Mouse (Mus musculus) CH12.LX (cell line): ENCODE data around the gene Kdm1a. TPM values are rescaled to one million over a fixed set of nuclear protein-coding genes. Genes with fewer than 3 reads are reported as not detected.

Source experiments
- DNase-seq: peaks from one replicate; pipeline ENCODE4 v3.0.0-alpha.2; 2013; ENCODE audit errors: extremely low read depth
- H3K27ac ChIP-seq: 2 replicates; pipeline ENCODE4 v1.5.1; 2012; ENCODE audit warnings: low read depth, mild to moderate bottlenecking, control low read depth, moderate library complexity; ENCODE audit not compliant: insufficient read depth
- H3K27me3 ChIP-seq: replicated peaks from 2 replicates; pipeline ENCODE3; 2012; ENCODE audit warnings: inconsistent platforms
- H3K36me3 ChIP-seq, 2 experiments: replicated peaks in 1 of 2; 2 replicates each; pipeline versions ENCODE3 to v1.6.1; 2012; ENCODE audit warnings: inconsistent platforms in 1 of 2, low read length in 1 of 2, mild to moderate bottlenecking in 1 of 2, mixed read lengths in 1 of 2, moderate library complexity in 1 of 2; ENCODE audit not compliant: control insufficient read depth in 1 of 2, insufficient read depth in 1 of 2
- H3K4me1 ChIP-seq, 2 experiments: 2 replicates each; pipeline ENCODE4 v1.6.1; 2012; ENCODE audit warnings: inconsistent platforms in 1 of 2, moderate library complexity in 1 of 2; ENCODE audit not compliant: insufficient read depth in 2 of 2, control insufficient read depth in 1 of 2
- H3K4me2 ChIP-seq: 2 replicates; pipeline ENCODE4 v1.6.1; 2012; ENCODE audit warnings: low read depth, mild to moderate bottlenecking, control low read depth; ENCODE audit not compliant: poor library complexity, insufficient read depth, severe bottlenecking
- H3K4me3 ChIP-seq, 3 experiments: fragments of 150-350 bp in 1 of 3; sonication (generic) in 1 of 3; replicated peaks in 1 of 3; 2 replicates each; pipeline versions ENCODE3 to v1.5.1; 2011 to 2012; ENCODE audit warnings: low read depth in 2 of 3, low read length in 2 of 3, mild to moderate bottlenecking in 2 of 3, moderate library complexity in 2 of 3, control low read depth in 1 of 3, improper control_type of control experiment in 1 of 3, inconsistent platforms in 1 of 3, mixed read lengths in 1 of 3; ENCODE audit not compliant: poor library complexity in 1 of 3
- H3K79me2 ChIP-seq: replicated peaks from 2 replicates; pipeline ENCODE4 v1.6.1; 2012; ENCODE audit warnings: mild to moderate bottlenecking, moderate library complexity; ENCODE audit not compliant: control insufficient read depth, poor library complexity, insufficient read depth, severe bottlenecking; ENCODE audit errors: extremely low read depth
- H3K9ac ChIP-seq: 2 replicates; pipeline ENCODE4 v1.6.1; 2012; ENCODE audit warnings: low read depth, mild to moderate bottlenecking, control low read depth, moderate library complexity; ENCODE audit not compliant: insufficient read depth
- H3K9me3 ChIP-seq: replicated peaks from 2 replicates; pipeline ENCODE3; 2012; ENCODE audit warnings: low read length, inconsistent platforms, mixed read lengths
- BHLHE40 ChIP-seq: IDR thresholded peaks from 2 replicates; pipeline ENCODE4 v1.6.1; 2011; ENCODE audit warnings: mild to moderate bottlenecking, low read depth, low read length, improper control_type of control experiment
- CHD1 ChIP-seq: IDR thresholded peaks from 2 replicates; pipeline ENCODE4 v1.6.1; 2012; ENCODE audit warnings: low read depth, low read length, improper control_type of control experiment, inconsistent platforms
- CHD2 ChIP-seq: IDR thresholded peaks from 2 replicates; pipeline ENCODE4 v1.6.1; 2011; ENCODE audit warnings: low read length, improper control_type of control experiment
- CTCF ChIP-seq, 2 experiments: IDR thresholded peaks in 1 of 2; conservative IDR thresholded peaks in 1 of 2; 2 replicates each; pipeline ENCODE4 v1.5.1; 2011 to 2012; ENCODE audit warnings: low read depth in 2 of 2, low read length in 2 of 2, improper control_type of control experiment in 1 of 2, inconsistent platforms in 1 of 2, mild to moderate bottlenecking in 1 of 2, moderate library complexity in 1 of 2
- E2F4 ChIP-seq: IDR thresholded peaks from 2 replicates; pipeline ENCODE4 v1.6.1; 2011; ENCODE audit warnings: low read depth, low read length, improper control_type of control experiment; ENCODE audit not compliant: insufficient replicate concordance
- ELF1 ChIP-seq: IDR thresholded peaks from 2 replicates; pipeline ENCODE4 v1.6.1; 2014; ENCODE audit warnings: low read depth, mild to moderate bottlenecking, inconsistent platforms, low read length, improper control_type of control experiment
- EP300 ChIP-seq: IDR thresholded peaks from 2 replicates; pipeline ENCODE4 v1.6.1; 2011; ENCODE audit warnings: low read length, improper control_type of control experiment
- ETS1 ChIP-seq: conservative IDR thresholded peaks from 2 replicates; pipeline ENCODE4 v1.6.1; 2012; ENCODE audit warnings: low read depth, mild to moderate bottlenecking, inconsistent platforms, low read length, improper control_type of control experiment, moderate library complexity
- GABPA ChIP-seq: IDR thresholded peaks from 2 replicates; pipeline ENCODE4 v1.6.1; 2012; ENCODE audit warnings: low read depth, low read length, improper control_type of control experiment, inconsistent platforms; ENCODE audit not compliant: insufficient replicate concordance
- HCFC1 ChIP-seq: IDR thresholded peaks from 2 replicates; pipeline ENCODE4 v1.6.1; 2012; ENCODE audit warnings: low read depth, mild to moderate bottlenecking, inconsistent platforms, low read length, improper control_type of control experiment
- IRF4 ChIP-seq: IDR thresholded peaks from 2 replicates; pipeline ENCODE4 v1.6.1; 2014; ENCODE audit warnings: low read depth, mild to moderate bottlenecking, inconsistent platforms, low read length, improper control_type of control experiment
- JUN ChIP-seq: IDR thresholded peaks from 2 replicates; pipeline ENCODE4 v1.6.1; 2011; ENCODE audit warnings: low read depth, mild to moderate bottlenecking, low read length, improper control_type of control experiment, moderate library complexity; ENCODE audit not compliant: insufficient read depth
- JUND ChIP-seq: conservative IDR thresholded peaks from 2 replicates; pipeline ENCODE4 v1.6.1; 2011; ENCODE audit warnings: low read depth, low read length, improper control_type of control experiment
- KAT2A ChIP-seq: IDR thresholded peaks from 2 replicates; pipeline ENCODE4 v1.6.1; 2012; ENCODE audit warnings: low read length, improper control_type of control experiment, inconsistent platforms; ENCODE audit not compliant: insufficient replicate concordance
- MAFK ChIP-seq: IDR thresholded peaks from 2 replicates; pipeline ENCODE4 v1.6.1; 2011; ENCODE audit warnings: low read length, improper control_type of control experiment; ENCODE audit not compliant: insufficient replicate concordance
- MAX ChIP-seq: IDR thresholded peaks from 2 replicates; pipeline ENCODE4 v1.6.1; 2011; ENCODE audit warnings: low read length, improper control_type of control experiment
- MAZ ChIP-seq: IDR thresholded peaks from 2 replicates; pipeline ENCODE4 v1.6.1; 2012; ENCODE audit warnings: low read depth, mild to moderate bottlenecking, inconsistent platforms, low read length, improper control_type of control experiment, moderate library complexity
- MEF2A ChIP-seq: IDR thresholded peaks from 2 replicates; pipeline ENCODE4 v1.6.1; 2014; ENCODE audit warnings: low read depth, mild to moderate bottlenecking, inconsistent platforms, low read length, improper control_type of control experiment, borderline replicate concordance
- MXI1 ChIP-seq: IDR thresholded peaks from 2 replicates; pipeline ENCODE4 v1.6.1; 2011; ENCODE audit warnings: mild to moderate bottlenecking, low read depth, low read length, improper control_type of control experiment
- MYC ChIP-seq: IDR thresholded peaks from 2 replicates; pipeline ENCODE4 v1.6.1; 2011; ENCODE audit warnings: low read depth, mild to moderate bottlenecking, improper control_type of control experiment, low read length
- NELFE ChIP-seq: IDR thresholded peaks from 2 replicates; pipeline ENCODE4 v1.6.1; 2011; ENCODE audit warnings: low read depth, low read length, improper control_type of control experiment
- NRF1 ChIP-seq: IDR thresholded peaks from 2 replicates; pipeline ENCODE4 v1.6.1; 2014; ENCODE audit warnings: low read depth, mild to moderate bottlenecking, inconsistent platforms, low read length, improper control_type of control experiment, moderate library complexity
- PAX5 ChIP-seq: IDR thresholded peaks from 2 replicates; pipeline ENCODE4 v1.6.1; 2012; ENCODE audit warnings: low read length, inconsistent platforms, mixed read lengths
- POLR2A ChIP-seq: IDR thresholded peaks from 2 replicates; pipeline ENCODE4 v1.6.1; 2011; ENCODE audit warnings: low read depth, mild to moderate bottlenecking, improper control_type of control experiment, low read length
- POLR2AphosphoS2 ChIP-seq: IDR thresholded peaks from 2 replicates; pipeline ENCODE4 v1.6.1; 2011; ENCODE audit warnings: low read depth, low read length, improper control_type of control experiment
- RAD21 ChIP-seq: IDR thresholded peaks from 2 replicates; pipeline ENCODE4 v1.6.1; 2011; ENCODE audit warnings: low read depth, mild to moderate bottlenecking, low read length, improper control_type of control experiment, moderate library complexity
- RCOR1 ChIP-seq: conservative IDR thresholded peaks from 2 replicates; pipeline ENCODE4 v1.6.1; 2012; ENCODE audit warnings: low read depth, mild to moderate bottlenecking, inconsistent platforms, low read length, improper control_type of control experiment
- SIN3A ChIP-seq: IDR thresholded peaks from 2 replicates; pipeline ENCODE4 v1.6.1; 2012; ENCODE audit warnings: low read length, improper control_type of control experiment, inconsistent platforms
- SMC3 ChIP-seq: IDR thresholded peaks from 2 replicates; pipeline ENCODE4 v1.6.1; 2011; ENCODE audit warnings: low read depth, low read length, improper control_type of control experiment
- TBP ChIP-seq: conservative IDR thresholded peaks from 2 replicates; pipeline ENCODE4 v1.6.1; 2011; ENCODE audit warnings: low read depth, low read length, improper control_type of control experiment
- TCF12 ChIP-seq: IDR thresholded peaks from 2 replicates; pipeline ENCODE4 v1.6.1; 2014; ENCODE audit warnings: low read depth, mild to moderate bottlenecking, inconsistent platforms, low read length, improper control_type of control experiment
- UBTF ChIP-seq: IDR thresholded peaks from 2 replicates; pipeline ENCODE4 v1.6.1; 2012; ENCODE audit warnings: low read depth, mild to moderate bottlenecking, inconsistent platforms, low read length, improper control_type of control experiment, moderate library complexity
- USF1 ChIP-seq: IDR thresholded peaks from 2 replicates; pipeline ENCODE4 v1.6.1; 2014; ENCODE audit warnings: low read depth, mild to moderate bottlenecking, inconsistent platforms, low read length, improper control_type of control experiment
- USF2 ChIP-seq: conservative IDR thresholded peaks from 2 replicates; pipeline ENCODE4 v1.6.1; 2011; ENCODE audit warnings: low read depth, low read length, improper control_type of control experiment
- ZC3H11A ChIP-seq: IDR thresholded peaks from 2 replicates; pipeline ENCODE4 v1.6.1; 2012; ENCODE audit warnings: low read depth, mild to moderate bottlenecking, inconsistent platforms, low read length, improper control_type of control experiment
- ZKSCAN1 ChIP-seq: IDR thresholded peaks from 2 replicates; pipeline ENCODE4 v1.6.1; 2012; ENCODE audit warnings: low read depth, inconsistent platforms, low read length, improper control_type of control experiment, borderline replicate concordance
- ZMIZ1 ChIP-seq: IDR thresholded peaks from 2 replicates; pipeline ENCODE4 v1.6.1; 2012; ENCODE audit warnings: low read depth, mild to moderate bottlenecking, inconsistent platforms, low read length, improper control_type of control experiment
- ZNF384 ChIP-seq: IDR thresholded peaks from 2 replicates; pipeline ENCODE4 v1.6.1; 2012; ENCODE audit warnings: low read depth, low read length, improper control_type of control experiment, inconsistent platforms
- dilution Hi-C: fragments of 300-500 bp; cut with MboI; formaldehyde crosslinking; loops from 2 replicates; pipeline ENCODE4 v1.14.3; 2020; ENCODE audit warnings: low sequenced_read_pairs; ENCODE audit not compliant: extremely low pct_unique_long_range_greater_than_20kb, extremely low pct_ligation_motif_present
- in situ Hi-C: fragments of 300-500 bp; cut with MboI; formaldehyde crosslinking; loops from 3 replicates; pipeline ENCODE4 v1.14.3; 2019; ENCODE audit warnings: low sequenced_read_pairs, low pct_ligation_motif_present, low pct_unique_long_range_greater_than_20kb, mixed read lengths
- polyA plus RNA-seq: library from polyadenylated mRNA; unstranded; fragments of >175 nt; gene quantifications from 2 replicates; pipeline ENCODE4 v1.2.1, GENCODE M21; 2012; ENCODE audit warnings: low read depth; ENCODE audit not compliant: insufficient read length
- total RNA-seq, 2 experiments: library from RNA; depleted of rRNA; stranded (reverse); fragments of 300-350 nt in 1 of 2; fragments of >200 nt in 1 of 2; gene quantifications; 2 replicates each; pipeline ENCODE4 v1.2.3; 2012 to 2014

Kdm1a gene
- total and polyA plus RNA-seq, 3 experiments, result 49.6 to 85.1 (median 69.4) TPM

DNA sequence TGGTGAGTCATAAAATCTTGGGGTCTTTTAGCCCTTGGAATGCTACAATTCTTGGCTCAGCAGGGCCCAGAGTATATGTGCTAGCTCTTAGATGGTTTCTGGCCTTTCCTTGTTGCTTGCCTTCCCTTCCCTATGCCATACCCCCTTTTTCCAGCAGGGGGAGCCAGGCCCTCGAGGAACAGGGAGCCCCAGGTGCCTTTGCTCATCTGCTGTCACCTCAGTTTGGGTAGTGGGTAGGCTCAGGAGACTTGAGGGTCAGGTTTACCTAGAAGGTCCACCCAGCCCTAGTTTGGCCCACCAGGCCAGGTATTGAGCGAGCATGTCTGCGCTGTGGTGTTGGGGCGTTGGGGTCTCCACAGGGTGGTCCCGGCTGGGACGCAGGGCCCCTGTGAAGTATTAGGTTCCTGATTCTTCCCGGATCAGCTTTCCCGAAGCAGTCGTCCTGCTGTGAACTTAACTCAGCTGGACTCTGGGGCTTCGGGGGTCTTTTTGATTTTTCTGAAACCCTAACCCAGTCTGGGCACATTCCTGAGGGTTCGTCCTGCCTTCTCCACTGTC is 46.5 kb upstream of the Kdm1a start:
- dilution Hi-C loops (no loop called here), in situ Hi-C loops (no loop called here)
- no peak overlapping the region for H3K4me2 ChIP-seq
- DNase-seq, result peak; percentile 69
- H3K27me3 ChIP-seq, result peaks cover 65% of the 10 kb centered on the region
- TF ChIP-seq MEF2A (no peak), SIN3A (no peak), E2F4 (no peak), CHD2 (no peak), ZMIZ1 (no peak), ZKSCAN1 (no peak), TBP (no peak), UBTF (no peak), MAX (no peak), MYC (no peak), BHLHE40 (no peak), MAFK (no peak), JUN (no peak), ETS1 (no peak), KAT2A (no peak), PAX5 (no peak), ELF1 (0 out of 2 replicates have a peak, but pooled peaks have one; percentile 26), RCOR1 (no peak), RAD21 (peak; percentile 84), NELFE (no peak), IRF4 (no peak), MXI1 (no peak), TCF12 (no peak), JUND (no peak), ZC3H11A (0 out of 2 replicates have a peak, but pooled peaks have one; percentile 17), MAZ (no peak), NRF1 (no peak), EP300 (no peak), GABPA (no peak), SMC3 (peak; percentile 76), CTCF (conservative IDR thresholded peaks at IDR 0.05 in 1 of 2, IDR thresholded peaks at IDR 0.05 in 1 of 2; ENCODE audit: low read depth in 2 of 2, low read length in 2 of 2) (peak; percentile 76 to 90), CHD1 (no peak), HCFC1 (no peak), USF2 (no peak), ZNF384 (no peak), POLR2AphosphoS2 (no peak), POLR2A (no peak), USF1 (no peak)
- H3K36me3 ChIP-seq, result no peaks in the 10 kb centered on the region
- H3K4me3 ChIP-seq, result no peak overlapping the region
- H3K79me2 ChIP-seq, result no peaks in the 10 kb centered on the region
- peaks cover 23% of the 10 kb centered on the region for H3K9me3 ChIP-seq
- no peaks in the 10 kb centered on the region for H3K4me1 ChIP-seq
- no peak overlapping the region for H3K9ac ChIP-seq
- H3K27ac ChIP-seq, result no peak overlapping the region
